Mouse (Mus musculus) G1E (cell line): Measurements from ENCODE around the gene Hsbp1. TPM values are rescaled to one million over a fixed set of nuclear protein-coding genes. Genes with fewer than 3 reads are reported as not detected.
"Not testable (repeated sequence)": the region's sequence is repeated elsewhere in the genome, so short reads cannot be mapped to it uniquely, and the experiment has no call there.

Experiments
- ATAC-seq: 2 replicates; pipeline ENCODE4 v1.8.0; 2016; ENCODE audit warnings: mild to moderate bottlenecking; ENCODE audit not compliant: insufficient number of reproducible peaks, poor library complexity, low FRiP score, severe bottlenecking; ENCODE audit errors: extremely low read depth
- DNase-seq: peaks from one replicate; pipeline ENCODE4 v3.0.0; 2012; ENCODE audit warnings: low spot score
- H3K27me3 ChIP-seq: 2 replicates; pipeline ENCODE4 v1.6.1; 2012; ENCODE audit warnings: mild to moderate bottlenecking, low read length, inconsistent platforms; ENCODE audit not compliant: insufficient read depth
- H3K36me3 ChIP-seq: replicated peaks from 2 replicates; pipeline ENCODE3; 2012; ENCODE audit warnings: mild to moderate bottlenecking, inconsistent platforms
- H3K4me1 ChIP-seq: 2 replicates; pipeline ENCODE4 v1.6.1; 2012; ENCODE audit warnings: low read depth, low read length, inconsistent platforms, mixed read lengths; ENCODE audit not compliant: insufficient read depth
- H3K4me3 ChIP-seq: 2 replicates; pipeline ENCODE4 v1.5.1; 2012; ENCODE audit warnings: low read depth, mild to moderate bottlenecking, inconsistent platforms, low read length, moderate library complexity, mixed read lengths
- H3K9me3 ChIP-seq: replicated peaks from 2 replicates; pipeline ENCODE4 v1.6.1; 2012; ENCODE audit warnings: inconsistent platforms
- CTCF ChIP-seq: IDR thresholded peaks from 2 replicates; pipeline ENCODE4 v1.5.1; 2012; ENCODE audit warnings: low read depth, low read length, inconsistent platforms, mixed read lengths
- GATA1 ChIP-seq: IDR thresholded peaks from 2 replicates; pipeline ENCODE4 v1.6.1; 2012; ENCODE audit warnings: borderline replicate concordance, low read length, inconsistent platforms, mixed read lengths
- GATA2 ChIP-seq: IDR thresholded peaks from 2 replicates; pipeline ENCODE4 v1.6.1; 2012; ENCODE audit warnings: low read depth, low read length, inconsistent platforms, borderline replicate concordance
- POLR2AphosphoS5 ChIP-seq: IDR thresholded peaks from 2 replicates; pipeline ENCODE4 v1.6.1; 2012; ENCODE audit warnings: low read depth, low read length, inconsistent platforms; ENCODE audit not compliant: insufficient replicate concordance
- TAL1 ChIP-seq: conservative IDR thresholded peaks from 2 replicates; pipeline ENCODE4 v1.6.1; 2012; ENCODE audit warnings: low read depth, low read length, inconsistent platforms, mixed read lengths
- polyA plus RNA-seq: library from polyadenylated mRNA; stranded (reverse); fragments of >175 nt; gene quantifications from 2 replicates; pipeline ENCODE4 v1.2.3, GENCODE M21; 2012
- total RNA-seq, 2 experiments: library from RNA; stranded (forward) in 1 of 2; stranded (reverse) in 1 of 2; fragments of 200-1000 nt in 1 of 2; fragments of >200 nt in 1 of 2; fragmentation: Nextera tagmentation in 1 of 2; gene quantifications; 2 replicates each; pipeline ENCODE4 v1.2.3; 2014 to 2017

Hsbp1 gene
- total RNA-seq (2014; fragmentation: Nextera tagmentation): 191 and 220 TPM in 2 replicates
- 92.1 and 104 TPM in 2 replicates for total RNA-seq (2017)
- 50.6 and 60.5 TPM in 2 replicates for polyA plus RNA-seq

- no peak for TF ChIP-seq GATA2
- TF ChIP-seq POLR2AphosphoS5: no peak
- Histone ChIP-seq H3K27me3 (no peaks in the 10 kb centered on the region), H3K4me3 (peak within 1 kb of the TSS; percentile 99), H3K36me3 (peaks cover 34% of the 10 kb centered on the region), H3K4me1 (peaks cover 24% of the 10 kb centered on the region), H3K9me3 (no peaks in the 10 kb centered on the region)
- DNase-seq: peak; percentile 94
- peak; percentile 97 for ATAC-seq
Measured at GRCm38 (mm10) chr8:119344190-119344856, at the start of gene Hsbp1. TSS of gene Hsbp1 (plus strand) at chr8:119344488.

GRCm38 (mm10) chr8:119295477-119295876, 48.8 kb upstream of the Hsbp1 start:
- Histone ChIP-seq H3K27me3 (no peaks in the 10 kb centered on the region), H3K9me3 (peaks cover 60% of the 10 kb centered on the region), H3K4me3 (no peak overlapping the region), H3K36me3 (no peaks in the 10 kb centered on the region), H3K4me1 (no peaks in the 10 kb centered on the region)
- TF ChIP-seq GATA1: no peak
- TF ChIP-seq POLR2AphosphoS5: no peak
- no peak for TF ChIP-seq GATA2
- TF ChIP-seq TAL1: no peak
- no peak for TF ChIP-seq CTCF
- DNase-seq (no peak), ATAC-seq (no peak)

GRCm38 (mm10) chr8:119297752-119298151, 46.5 kb upstream of the Hsbp1 start:
- H3K9me3 ChIP-seq: peaks cover 69% of the 10 kb centered on the region
- H3K36me3 ChIP-seq, H3K4me3 ChIP-seq, DNase-seq, H3K27me3 ChIP-seq, ATAC-seq, H3K4me1 ChIP-seq: not testable (repeated sequence)

- peaks cover 74% of the 10 kb centered on the region for H3K9me3 ChIP-seq
- DNase-seq: no peak
- no peaks in the 10 kb centered on the region for H3K4me1 ChIP-seq
- no peak for ATAC-seq
- H3K4me3 ChIP-seq: no peak overlapping the region
- no peaks in the 10 kb centered on the region for H3K27me3 ChIP-seq
- no peaks in the 10 kb centered on the region for H3K36me3 ChIP-seq
- TF ChIP-seq GATA1: no peak
- TF ChIP-seq CTCF: 0 out of 2 replicates have a peak, but pooled peaks have one; percentile 20
Measured at GRCm38 (mm10) chr8:119300335-119300734, 44.0 kb upstream of the Hsbp1 start.

- no peak for TF ChIP-seq CTCF
- TF ChIP-seq GATA1: no peak
- no peak for TF ChIP-seq POLR2AphosphoS5
- TF ChIP-seq TAL1: no peak
- no peak for TF ChIP-seq GATA2
- Histone ChIP-seq H3K27me3 (no peaks in the 10 kb centered on the region), H3K9me3 (peaks cover 68% of the 10 kb centered on the region), H3K36me3 (no peaks in the 10 kb centered on the region), H3K4me1 (no peaks in the 10 kb centered on the region), H3K4me3 (no peak overlapping the region)
- DNase-seq (no peak), ATAC-seq (no peak)
Measured at GRCm38 (mm10) chr8:119304196-119304595, 40.1 kb upstream of the Hsbp1 start.

GRCm38 (mm10) chr8:119311412-119311811, 32.9 kb upstream of the Hsbp1 start:
- H3K4me1 ChIP-seq: no peaks in the 10 kb centered on the region
- peaks cover 26% of the 10 kb centered on the region for H3K9me3 ChIP-seq
- H3K36me3 ChIP-seq: no peaks in the 10 kb centered on the region
- ATAC-seq: no peak
- no peak overlapping the region for H3K4me3 ChIP-seq
- no peaks in the 10 kb centered on the region for H3K27me3 ChIP-seq
- no peak for DNase-seq
- TF ChIP-seq TAL1 (no peak), GATA2 (no peak), POLR2AphosphoS5 (no peak), CTCF (no peak; the same call in 1 of the 2 replicates), GATA1 (no peak)

- no peaks in the 10 kb centered on the region for H3K36me3 ChIP-seq
- H3K9me3 ChIP-seq: peaks cover 46% of the 10 kb centered on the region
- H3K4me1 ChIP-seq: no peaks in the 10 kb centered on the region
- no peaks in the 10 kb centered on the region for H3K27me3 ChIP-seq
- no peak overlapping the region for H3K4me3 ChIP-seq
- ATAC-seq (no peak), DNase-seq (no peak)
- TF ChIP-seq TAL1: no peak
Measured at GRCm38 (mm10) chr8:119323215-119323614, 21.1 kb upstream of the Hsbp1 start.
